Mouse (Mus musculus) stomach, embryonic 15.5 days (tissue): ENCODE data around the gene Cacng7. TPM values are rescaled to one million over a fixed set of nuclear protein-coding genes. Genes with fewer than 3 reads are reported as not detected.
A peak's percentile ranks its signal among the peaks of the same experiment; 100 is the strongest.

Source experiments
- ATAC-seq: fragments of 200-750 bp; cut with Nextera tagmentation; 2 replicates; pipeline ENCODE4 v1.8.0; 2017; ENCODE audit warnings: low read depth, moderate number of reproducible peaks, moderate TSS enrichment; ENCODE audit not compliant: insufficient read depth, low FRiP score
- H3K27ac ChIP-seq: fragments of 300-500 bp; sonication (generic); 2 replicates; pipeline ENCODE4 v1.5.1; 2015; ENCODE audit warnings: mild to moderate bottlenecking, inconsistent platforms
- H3K27me3 ChIP-seq: fragments of 300-500 bp; sonication (generic); replicated peaks from 2 replicates; pipeline ENCODE4 v1.6.1; 2015; ENCODE audit warnings: inconsistent platforms
- H3K36me3 ChIP-seq: fragments of 300-500 bp; sonication (generic); 2 replicates; pipeline ENCODE4 v1.6.1; 2015; ENCODE audit warnings: inconsistent platforms
- H3K4me1 ChIP-seq: fragments of 300-500 bp; sonication (generic); 2 replicates; pipeline ENCODE4 v1.6.1; 2015; ENCODE audit warnings: inconsistent platforms
- H3K4me2 ChIP-seq: fragments of 300-500 bp; sonication (generic); 2 replicates; pipeline ENCODE4 v1.6.1; 2015; ENCODE audit warnings: mild to moderate bottlenecking, inconsistent platforms
- H3K4me3 ChIP-seq: fragments of 300-500 bp; sonication (generic); replicated peaks from 2 replicates; pipeline ENCODE4 v1.5.1; 2015; ENCODE audit warnings: inconsistent platforms
- H3K9ac ChIP-seq: fragments of 300-500 bp; sonication (generic); 2 replicates; pipeline ENCODE4 v1.6.1; 2015; ENCODE audit warnings: inconsistent platforms
- H3K9me3 ChIP-seq: fragments of 300-500 bp; sonication (generic); 2 replicates; pipeline ENCODE4 v1.6.1; 2016; ENCODE audit warnings: inconsistent platforms
- WGBS: fragments of 180-500 bp; shearing (Covaris S2); methylation state at CpG from one replicate; pipeline ENCODE4 v1.1.7; 2015; 5-methylcytosine and 5-hydroxymethylcytosine counted together
- polyA plus RNA-seq: library from polyadenylated mRNA; unstranded; fragments of >200 nt; fragmentation: Nextera tagmentation; extraction: Ambion mirVana; gene quantifications from 2 replicates; pipeline ENCODE4 v1.2.1, GENCODE M21; 2015

Cacng7 gene
- polyA plus RNA-seq, 1 experiment from 2014 or later: 2.5 TPM

- H3K36me3 ChIP-seq: no peaks in the 10 kb centered on the region; the same call in 1 of the 2 replicates
- H3K9ac ChIP-seq: no peak overlapping the region
- no peak overlapping the region for H3K4me3 ChIP-seq
- WGBS: 6% methylated on average over 10 of the region's 10 CpGs
- ATAC-seq: no peak
- no peak overlapping the region for H3K27ac ChIP-seq
- H3K9me3 ChIP-seq: no peaks in the 10 kb centered on the region
- H3K4me2 ChIP-seq: no peak overlapping the region
- H3K27me3 ChIP-seq: peaks cover 26% of the 10 kb centered on the region
- peaks cover 27% of the 10 kb centered on the region for H3K4me1 ChIP-seq
These were observed 28.5 kb upstream of the Cacng7 start for GRCm38 (mm10) chr7:3304298-3304697.

- Histone ChIP-seq H3K4me2 (no peak overlapping the region), H3K27ac (no peak overlapping the region), H3K4me3 (no peak overlapping the region), H3K4me1 (peaks cover 27% of the 10 kb centered on the region), H3K9me3 (no peaks in the 10 kb centered on the region), H3K9ac (no peak overlapping the region), H3K27me3 (peaks cover 26% of the 10 kb centered on the region), H3K36me3 (no peaks in the 10 kb centered on the region)
- no peak for ATAC-seq
- 82% methylated on average over 3 of the region's 3 CpGs for WGBS
These were observed 26.4 kb upstream of the Cacng7 start for GRCm38 (mm10) chr7:3306400-3306799.

GRCm38 (mm10) chr7:3308646-3309045, 24.1 kb upstream of the Cacng7 start:
- ATAC-seq: no peak
- 50% methylated on average over 4 of the region's 4 CpGs for WGBS
- peaks cover 16% of the 10 kb centered on the region for H3K27me3 ChIP-seq

GRCm38 (mm10) chr7:3310233-3310632, 22.5 kb upstream of the Cacng7 start:
- H3K27ac ChIP-seq: no peak overlapping the region
- H3K27me3 ChIP-seq: 0 out of 2 replicates have a peak, but pooled peaks cover 2% of the 10 kb centered on the region
- H3K4me1 ChIP-seq: no peaks in the 10 kb centered on the region
- ATAC-seq: no peak
- H3K9ac ChIP-seq: no peak overlapping the region
- H3K36me3 ChIP-seq: no peaks in the 10 kb centered on the region
- H3K4me2 ChIP-seq: no peak overlapping the region
- H3K4me3 ChIP-seq: no peak overlapping the region
- WGBS: 96% methylated on average over 7 of the region's 7 CpGs
- H3K9me3 ChIP-seq: no peaks in the 10 kb centered on the region

More at GRCm38 (mm10) chr7:3308646-3309045, 24.1 kb upstream of the Cacng7 start:
- no peak overlapping the region for H3K4me3 ChIP-seq
- no peak overlapping the region for H3K27ac ChIP-seq
- peaks cover 9% of the 10 kb centered on the region for H3K4me1 ChIP-seq
- H3K4me2 ChIP-seq: no peak overlapping the region
- no peaks in the 10 kb centered on the region for H3K9me3 ChIP-seq
- no peaks in the 10 kb centered on the region for H3K36me3 ChIP-seq
- H3K9ac ChIP-seq: no peak overlapping the region

GRCm38 (mm10) chr7:3313571-3313970, 19.2 kb upstream of the Cacng7 start:
- no peak overlapping the region for H3K27ac ChIP-seq
- no peaks in the 10 kb centered on the region for H3K27me3 ChIP-seq
- no peak overlapping the region for H3K9ac ChIP-seq
- H3K4me1 ChIP-seq: no peaks in the 10 kb centered on the region
- H3K9me3 ChIP-seq: no peaks in the 10 kb centered on the region
- ATAC-seq: no peak
- H3K36me3 ChIP-seq: no peaks in the 10 kb centered on the region
- no peak overlapping the region for H3K4me3 ChIP-seq
- 71% methylated on average over 8 of the region's 8 CpGs for WGBS
- no peak overlapping the region for H3K4me2 ChIP-seq

GRCm38 (mm10) chr7:3314121-3314520, 18.6 kb upstream of the Cacng7 start:
- ATAC-seq: 0 out of 2 replicates have a peak, but pooled peaks have one; percentile 14
- Histone ChIP-seq H3K4me3 (no peak overlapping the region), H3K9ac (no peak overlapping the region), H3K27me3 (no peaks in the 10 kb centered on the region), H3K4me1 (no peaks in the 10 kb centered on the region), H3K36me3 (no peaks in the 10 kb centered on the region), H3K27ac (no peak overlapping the region), H3K9me3 (no peaks in the 10 kb centered on the region), H3K4me2 (no peak overlapping the region)
- 70% methylated on average over 5 of the region's 5 CpGs for WGBS

- WGBS: 28% methylated on average over 4 of the region's 4 CpGs
- Histone ChIP-seq H3K4me2 (no peak overlapping the region), H3K4me3 (no peak overlapping the region), H3K9me3 (no peaks in the 10 kb centered on the region), H3K4me1 (no peaks in the 10 kb centered on the region), H3K36me3 (no peaks in the 10 kb centered on the region), H3K27me3 (no peaks in the 10 kb centered on the region), H3K9ac (no peak overlapping the region), H3K27ac (no peak overlapping the region)
- no peak for ATAC-seq
These were observed 15.1 kb upstream of the Cacng7 start for GRCm38 (mm10) chr7:3317704-3318103.

GRCm38 (mm10) chr7:3320856-3321255, 11.9 kb upstream of the Cacng7 start:
- Histone ChIP-seq H3K27ac (no peak overlapping the region), H3K4me1 (no peaks in the 10 kb centered on the region), H3K4me3 (no peak overlapping the region), H3K27me3 (no peaks in the 10 kb centered on the region), H3K36me3 (no peaks in the 10 kb centered on the region), H3K9ac (no peak overlapping the region), H3K4me2 (no peak overlapping the region), H3K9me3 (no peaks in the 10 kb centered on the region)
- no peak for ATAC-seq
- 68% methylated on average over 3 of the region's 3 CpGs for WGBS

- no peak overlapping the region for H3K4me3 ChIP-seq
- H3K27ac ChIP-seq: no peak overlapping the region
- H3K9me3 ChIP-seq: no peaks in the 10 kb centered on the region
- H3K27me3 ChIP-seq: no peaks in the 10 kb centered on the region
- WGBS: 90% methylated on average over 1 of the region's 1 CpGs
- H3K4me1 ChIP-seq: no peaks in the 10 kb centered on the region
- no peak overlapping the region for H3K4me2 ChIP-seq
- no peaks in the 10 kb centered on the region for H3K36me3 ChIP-seq
- no peak overlapping the region for H3K9ac ChIP-seq
- no peak for ATAC-seq
These were observed 8.9 kb upstream of the Cacng7 start for GRCm38 (mm10) chr7:3323826-3324225.

- H3K27ac ChIP-seq: no peak overlapping the region
- no peaks in the 10 kb centered on the region for H3K9me3 ChIP-seq
- H3K4me1 ChIP-seq: peaks cover 6% of the 10 kb centered on the region; the same call in 1 of the 2 replicates
- no peak overlapping the region for H3K9ac ChIP-seq
- no peak overlapping the region for H3K4me3 ChIP-seq
- H3K27me3 ChIP-seq: 0 out of 2 replicates have a peak, but pooled peaks cover 4% of the 10 kb centered on the region
- whole genome bisulfite sequencing: 65% methylated on average over 4 of the region's 4 CpGs
- H3K36me3 ChIP-seq: no peaks in the 10 kb centered on the region
- ATAC-seq: no peak
- H3K4me2 ChIP-seq: no peak overlapping the region
These were observed 4.8 kb upstream of the Cacng7 start for GRCm38 (mm10) chr7:3327961-3328360.

GRCm38 (mm10) chr7:3329776-3330546, 2.8 kb upstream of the Cacng7 start:
- H3K4me1 ChIP-seq: peaks cover 6% of the 10 kb centered on the region; the same call in 1 of the 2 replicates
- H3K4me3 ChIP-seq: peak overlapping the region; percentile 15; the same call in 1 of the 2 replicates
- H3K36me3 ChIP-seq: no peaks in the 10 kb centered on the region
- no peak overlapping the region for H3K27ac ChIP-seq
- 0 out of 2 replicates have a peak, but pooled peaks cover 4% of the 10 kb centered on the region for H3K27me3 ChIP-seq
- peak overlapping the region; percentile 39 for H3K4me2 ChIP-seq
- ATAC-seq: no peak
- WGBS: 18% methylated on average over 31 of the region's 31 CpGs
- no peak overlapping the region for H3K9ac ChIP-seq
- no peaks in the 10 kb centered on the region for H3K9me3 ChIP-seq

GRCm38 (mm10) chr7:3331171-3331570, 1.6 kb upstream of the Cacng7 start:
- 44% methylated on average over 6 of the region's 6 CpGs for WGBS
- H3K36me3 ChIP-seq: no peaks in the 10 kb centered on the region
- H3K9me3 ChIP-seq: no peaks in the 10 kb centered on the region
- H3K4me2 ChIP-seq: peak overlapping the region; percentile 55
- no peak for ATAC-seq
- 0 out of 2 replicates have a peak, but pooled peaks cover 4% of the 10 kb centered on the region for H3K27me3 ChIP-seq
- peaks cover 6% of the 10 kb centered on the region; the same call in 1 of the 2 replicates for H3K4me1 ChIP-seq
- no peak overlapping the region for H3K9ac ChIP-seq
- peak overlapping the region; percentile 80; the same call in 1 of the 2 replicates for H3K27ac ChIP-seq
- H3K4me3 ChIP-seq: peak overlapping the region; percentile 56
